Comparison of ENCODE assay signal across 16 mouse cellular contexts in the genomic region with DNA sequence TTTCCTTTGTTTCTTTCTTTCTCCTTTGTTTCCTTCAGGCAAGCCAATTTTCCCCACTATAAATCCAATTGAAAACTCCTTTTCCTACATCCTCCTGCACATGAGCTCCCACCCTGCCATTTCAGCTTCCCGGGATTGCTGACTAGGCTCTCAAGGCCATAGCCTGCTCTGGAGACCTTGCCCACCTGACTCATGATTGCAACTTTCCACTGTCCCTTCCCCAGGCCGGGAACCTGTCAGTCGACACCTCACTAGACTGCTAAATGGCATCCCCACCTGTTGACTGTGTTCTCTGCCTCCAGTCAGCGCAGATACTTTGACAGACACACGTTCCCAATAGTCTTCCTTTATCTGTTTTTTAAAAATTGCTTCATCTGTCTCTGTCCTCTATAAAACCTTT.
"Had no signal": no experiment of that assay in that cellular context is flagged by ENCODE, and none has a peak within 500 bp of the region (broad histone marks: within the 10 kb centered on the region; RNA-seq: fewer than 3 reads in every experiment).

No protein-coding gene starts in this region.

- H3K4me3 ChIP-seq: lung, embryonic 15.5 days; megakaryocyte, embryonic 14.5 days; midbrain, embryonic 13.5 days; midbrain, embryonic 15.5 days; neural tube, embryonic 12.5 days; stomach, embryonic 15.5 days had no signal

- H3K27ac ChIP-seq: lung, embryonic 15.5 days; macrophage; midbrain, embryonic 13.5 days; midbrain, embryonic 15.5 days; neural tube, embryonic 12.5 days; stomach, embryonic 15.5 days; stomach, postnatal 0 days had no signal

- DNase-seq: lung, adult 2 months; lung, postnatal 14 days; lung, postnatal 36 days; retina, postnatal 1 day; right cerebral cortex, postnatal 14 days; thymus, adult 2 months; thymus, postnatal 25 days; thymus, postnatal 4 days had no signal
